Mouse (Mus musculus) ES-E14 (cell line): Measurements from ENCODE around the gene Twf2. TPM values are rescaled to one million over a fixed set of nuclear protein-coding genes. Genes with fewer than 3 reads are reported as not detected.
A peak's percentile ranks its signal among the peaks of the same experiment; 100 is the strongest.

Source experiments
- DNase-seq: peaks from one replicate; pipeline ENCODE4 v3.0.0-alpha.2; 2013; ENCODE audit warnings: low read depth, low spot score
- H3K27ac ChIP-seq: 2 replicates; pipeline ENCODE4 v1.5.1; 2012; ENCODE audit warnings: low read depth, mild to moderate bottlenecking, low read length, moderate library complexity, mixed read lengths; ENCODE audit not compliant: poor library complexity, insufficient read depth, severe bottlenecking
- H3K36me3 ChIP-seq: 2 replicates; pipeline ENCODE4 v1.6.1; 2012; ENCODE audit warnings: mild to moderate bottlenecking, low read length, moderate library complexity, mixed read lengths; ENCODE audit not compliant: control insufficient read depth, poor library complexity, insufficient read depth, severe bottlenecking
- H3K4me1 ChIP-seq, 2 experiments: fragments of 150-350 bp in 1 of 2; sonication (generic) in 1 of 2; 2 replicates each; pipeline ENCODE4 v1.6.1; 2012; ENCODE audit warnings: low read length in 2 of 2, mild to moderate bottlenecking in 1 of 2, mixed read lengths in 1 of 2; ENCODE audit not compliant: control insufficient read depth in 2 of 2, insufficient read depth in 2 of 2, poor library complexity in 1 of 2
- H3K4me3 ChIP-seq, 2 experiments: fragments of 150-350 bp in 1 of 2; sonication (generic) in 1 of 2; 2 replicates each; pipeline ENCODE4 v1.5.1; 2012; ENCODE audit warnings: low read length in 2 of 2, low read depth in 1 of 2, mild to moderate bottlenecking in 1 of 2, mixed read lengths in 1 of 2; ENCODE audit not compliant: insufficient read depth in 1 of 2, poor library complexity in 1 of 2, severe bottlenecking in 1 of 2
- H3K9ac ChIP-seq: 2 replicates; pipeline ENCODE4 v1.6.1; 2012; ENCODE audit warnings: low read depth, mild to moderate bottlenecking, low read length, mixed read lengths; ENCODE audit not compliant: poor library complexity, insufficient read depth, severe bottlenecking
- H3K9me3 ChIP-seq: fragments of 150-350 bp; sonication (generic); 2 replicates; pipeline ENCODE4 v1.6.1; 2012; ENCODE audit warnings: low read depth, mild to moderate bottlenecking, low read length; ENCODE audit not compliant: control insufficient read depth, insufficient read depth
- CHD2 ChIP-seq: IDR thresholded peaks from 2 replicates; pipeline ENCODE4 v1.6.1; 2014; ENCODE audit warnings: mild to moderate bottlenecking, low read depth, low read length, inconsistent platforms
- HCFC1 ChIP-seq: IDR thresholded peaks from 2 replicates; pipeline ENCODE4 v1.6.1; 2012; ENCODE audit warnings: low read length, inconsistent platforms, borderline replicate concordance; ENCODE audit not compliant: insufficient read depth
- MAFK ChIP-seq: IDR thresholded peaks from 2 replicates; pipeline ENCODE4 v1.6.1; 2014; ENCODE audit warnings: mild to moderate bottlenecking, low read depth, low read length, inconsistent platforms; ENCODE audit not compliant: insufficient read depth
- ZC3H11A ChIP-seq: IDR thresholded peaks from 2 replicates; pipeline ENCODE4 v1.6.1; 2012; ENCODE audit warnings: low read depth, mild to moderate bottlenecking, inconsistent platforms, low read length, borderline replicate concordance
- ZNF384 ChIP-seq: IDR thresholded peaks from 2 replicates; pipeline ENCODE4 v1.6.1; 2012; ENCODE audit warnings: low read depth, low read length, inconsistent platforms
- in situ Hi-C, 2 experiments: fragments of 600-800 bp; cut with MboI; formaldehyde crosslinking; loops; one replicate each; pipeline ENCODE4 v1.15.1; 2025; ENCODE audit warnings: low sequenced_read_pairs in 2 of 2, inconsistent platforms in 1 of 2; ENCODE audit not compliant: unreplicated experiment in 2 of 2
- total RNA-seq: library from RNA; depleted of rRNA; stranded (reverse); fragments of 300-350 nt; gene quantifications from 2 replicates; pipeline ENCODE4 v1.2.3, GENCODE M21; 2012

The Twf2 gene
- total RNA-seq, 1 experiment: 139 TPM

DNA sequence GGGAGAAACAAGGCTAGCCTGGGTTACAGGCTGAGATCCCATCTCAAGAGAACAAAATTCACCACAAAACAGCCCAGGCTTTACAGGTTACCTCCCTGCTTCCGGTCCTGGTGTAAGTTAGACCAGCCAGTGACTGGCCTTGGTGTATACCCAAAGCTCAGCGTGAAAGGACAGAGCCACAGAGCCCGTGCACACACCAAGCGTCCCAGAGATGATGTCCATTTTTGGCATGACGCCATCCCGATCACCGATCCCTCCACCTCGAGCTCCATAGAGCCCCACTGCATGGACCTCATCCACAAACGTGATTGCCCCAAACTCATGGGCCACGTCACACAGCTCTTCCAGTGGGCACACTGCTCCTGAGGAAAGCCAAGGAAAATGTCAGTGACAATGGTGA is 35.0 kb downstream of the Twf2 start:
- no peaks in the 10 kb centered on the region; a peak in 2 of 4 replicates for H3K4me1 ChIP-seq
- H3K9me3 ChIP-seq: no peaks in the 10 kb centered on the region
- H3K36me3 ChIP-seq: peaks cover 29% of the 10 kb centered on the region; the same call in 1 of the 2 replicates
- in situ Hi-C loops: no loop called here
- H3K9ac ChIP-seq: no peak overlapping the region
- no peak for DNase-seq
- H3K27ac ChIP-seq: no peak overlapping the region
- no peak overlapping the region for H3K4me3 ChIP-seq
- TF ChIP-seq HCFC1: no peak

DNA sequence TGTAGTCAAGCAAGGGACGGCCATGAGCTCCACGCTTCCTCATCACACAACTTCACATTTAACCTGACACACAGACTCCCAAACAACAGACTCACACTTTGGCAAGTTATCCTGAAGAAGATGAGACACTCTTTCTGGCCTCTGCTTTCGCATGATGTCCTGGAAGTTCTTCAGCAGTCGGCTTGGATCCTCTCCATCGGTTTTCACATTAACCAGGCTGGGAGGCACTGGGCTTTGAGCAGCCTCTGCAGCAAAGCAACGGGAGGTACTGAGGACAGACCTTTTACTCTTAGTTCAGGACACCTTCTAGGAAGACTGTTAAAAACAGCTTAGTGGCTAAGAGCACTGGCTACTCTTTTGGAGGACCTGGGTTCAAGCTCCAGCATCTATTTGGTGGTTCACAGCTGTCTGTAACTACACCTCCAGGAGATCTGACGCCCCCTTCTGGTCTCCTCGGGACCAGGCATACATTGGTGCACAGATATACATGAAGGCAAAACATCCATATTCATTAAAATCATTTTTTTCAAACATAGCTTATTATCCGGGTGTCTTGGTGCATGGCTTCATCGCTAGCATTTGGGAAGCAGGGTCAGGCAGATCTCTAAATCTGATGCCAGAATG is 38.7 kb downstream of the Twf2 start:
- in situ Hi-C loops: no loop called here
- Histone ChIP-seq H3K36me3 (peaks cover 21% of the 10 kb centered on the region; the same call in 1 of the 2 replicates), H3K27ac (no peak overlapping the region), H3K9ac (no peak overlapping the region), H3K4me1 (peaks cover 0 to 2% of the 10 kb centered on the region in 2 experiments; a peak in 2 of 4 replicates), H3K4me3 (no peak overlapping the region), H3K9me3 (no peaks in the 10 kb centered on the region)
- DNase-seq: no peak
- TF ChIP-seq ZC3H11A: no peak

DNA sequence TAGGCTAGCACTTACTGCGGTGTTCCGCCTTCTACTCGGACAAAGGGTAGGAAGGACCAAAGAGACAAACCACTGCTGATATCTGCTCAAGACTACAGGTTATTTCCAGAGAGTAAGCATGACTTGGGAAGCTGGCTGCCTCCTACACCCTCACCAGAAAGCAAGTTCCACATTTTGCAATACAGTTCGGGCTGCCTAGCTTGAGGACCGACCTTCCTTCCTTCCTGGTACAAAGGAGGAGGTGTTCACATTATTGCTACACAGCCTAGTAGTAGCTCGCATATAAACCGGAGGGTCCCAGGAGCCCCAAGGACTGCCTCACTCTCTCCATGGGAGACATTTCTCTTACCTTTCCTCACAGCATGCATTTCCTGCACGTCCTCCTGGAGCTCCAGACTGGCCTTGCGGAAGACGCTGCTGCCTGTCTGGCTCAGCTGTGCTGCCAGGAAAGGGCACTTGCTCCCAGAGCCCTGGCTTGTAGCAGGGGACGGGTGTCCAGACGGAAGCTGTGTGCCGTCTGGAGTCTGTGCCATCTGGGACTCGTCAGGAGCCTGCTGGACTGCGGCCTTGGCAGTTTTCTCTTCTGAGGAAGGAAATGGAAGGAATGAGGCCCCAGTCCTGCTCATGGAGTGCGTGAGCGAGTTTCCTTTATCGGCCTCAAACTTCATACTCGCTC is 40.0 kb downstream of the Twf2 start:
- DNase-seq: no peak

DNA sequence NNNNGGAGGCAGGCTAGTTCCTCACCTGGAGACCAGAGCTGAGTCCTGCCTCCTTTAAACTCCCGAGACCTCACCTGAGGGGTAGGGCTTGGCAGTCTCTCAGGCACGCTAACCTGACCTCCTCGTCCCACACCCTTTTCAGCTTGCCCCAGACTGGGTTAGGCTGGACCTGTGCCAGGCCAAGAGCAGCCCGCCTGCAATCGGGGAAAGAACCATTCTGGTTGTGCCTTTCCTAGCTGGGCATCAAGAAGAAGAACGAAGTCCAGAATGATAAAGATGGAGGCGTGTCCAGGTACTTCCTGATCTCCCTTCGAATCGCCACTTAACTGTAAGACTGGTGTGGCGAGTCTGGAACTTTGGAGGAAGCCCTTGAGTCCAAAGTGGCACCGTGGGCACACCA is 46.6 kb downstream of the Twf2 start:
- peaks cover 0 to 3% of the 10 kb centered on the region in 2 experiments; a peak in 2 of 4 replicates for H3K4me1 ChIP-seq
- in situ Hi-C loops: no loop called here

More for the DNA sequence above, 40.0 kb downstream of the Twf2 start:
- Histone ChIP-seq H3K27ac (no peak overlapping the region), H3K36me3 (peaks cover 19% of the 10 kb centered on the region; the same call in 1 of the 2 replicates), H3K4me3 (peak overlapping the region; percentile 28 to 42), H3K4me1 (peaks cover 0 to 2% of the 10 kb centered on the region in 2 experiments; a peak in 2 of 4 replicates), H3K9me3 (no peaks in the 10 kb centered on the region), H3K9ac (no peak overlapping the region)
- TF ChIP-seq ZC3H11A (no peak), MAFK (no peak), CHD2 (no peak), HCFC1 (no peak), ZNF384 (no peak)
- in situ Hi-C loops: no loop called here

More for the DNA sequence above, 46.6 kb downstream of the Twf2 start:
- H3K36me3 ChIP-seq: no peaks in the 10 kb centered on the region
- no peak overlapping the region for H3K9ac ChIP-seq
- no peak for DNase-seq
- no peak overlapping the region for H3K27ac ChIP-seq
- TF ChIP-seq ZC3H11A (no peak), HCFC1 (no peak), ZNF384 (no peak), MAFK (no peak), CHD2 (no peak)
- no peak overlapping the region for H3K4me3 ChIP-seq
- no peaks in the 10 kb centered on the region for H3K9me3 ChIP-seq
